Mouse (Mus musculus) A20 (cell line): ENCODE results near the gene Reg4.

Source experiments
- DNase-seq: peaks from one replicate; pipeline ENCODE4 v3.0.0-alpha.2; 2011; ENCODE audit warnings: low read depth, low spot score

Reg4 gene

DNA sequence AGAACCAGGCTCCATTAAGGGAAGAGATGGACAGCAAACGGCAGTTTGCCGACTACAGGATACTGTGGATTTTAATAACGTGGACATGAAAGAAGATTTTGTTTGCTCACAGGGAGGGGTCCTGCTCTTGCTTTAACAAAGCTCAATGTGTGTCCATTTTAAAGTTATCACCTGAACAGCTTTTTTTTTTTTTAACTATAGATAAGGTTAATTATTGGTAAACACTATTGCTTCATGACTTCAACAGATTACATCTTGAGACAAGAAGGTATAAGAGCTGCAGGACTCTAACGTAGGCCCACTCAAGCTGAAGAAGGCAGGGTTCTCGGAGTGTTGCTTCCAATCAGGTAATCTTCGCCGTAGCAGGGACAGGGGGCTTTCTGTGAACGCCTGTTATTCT, at the start of gene Reg4:
Reg4 (plus strand) TSS at position 301 of the 400 bp plus-strand sequence.
- no peak for DNase-seq

DNA sequence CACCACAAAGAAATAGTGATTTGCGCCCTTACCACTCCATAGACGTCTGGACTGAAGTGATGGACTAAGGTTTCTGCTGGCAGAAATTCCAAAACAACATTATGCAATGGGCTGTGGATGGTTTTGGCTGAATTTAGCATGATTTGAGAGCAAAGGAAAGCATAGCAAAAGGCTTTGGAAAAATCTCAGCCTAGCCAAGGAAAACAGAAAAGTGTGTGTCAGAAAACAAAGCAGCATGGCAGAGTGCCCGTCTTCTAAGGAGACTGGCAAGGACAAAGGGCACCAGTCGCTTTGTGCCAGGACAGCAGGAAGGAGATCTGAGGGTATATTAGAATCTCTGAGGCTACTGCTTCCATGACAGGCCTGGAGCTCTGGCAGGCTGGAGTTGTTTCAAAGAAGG, 43.6 kb upstream of the Reg4 start:
- no peak for DNase-seq

DNA sequence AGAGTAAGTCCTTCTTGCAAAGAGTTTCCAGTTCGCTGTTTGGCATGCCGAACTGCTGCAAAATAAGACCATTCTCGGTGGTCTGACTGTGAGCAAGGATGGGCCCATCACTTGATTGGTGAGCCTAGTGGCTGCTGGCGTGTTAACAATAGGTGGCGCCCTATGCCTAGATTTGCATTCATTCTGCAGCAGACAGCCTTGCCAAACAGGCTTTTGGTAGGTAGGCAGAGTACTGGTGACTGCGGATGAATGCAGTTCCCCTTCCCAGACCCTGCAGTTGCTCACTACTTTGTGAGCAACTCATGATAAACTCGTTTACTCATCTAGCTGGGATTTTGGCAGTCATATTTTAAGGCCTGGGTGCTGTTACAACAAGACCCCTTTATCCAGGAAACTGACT, 41.2 kb upstream of the Reg4 start:
- peak; percentile 58 for DNase-seq

DNA sequence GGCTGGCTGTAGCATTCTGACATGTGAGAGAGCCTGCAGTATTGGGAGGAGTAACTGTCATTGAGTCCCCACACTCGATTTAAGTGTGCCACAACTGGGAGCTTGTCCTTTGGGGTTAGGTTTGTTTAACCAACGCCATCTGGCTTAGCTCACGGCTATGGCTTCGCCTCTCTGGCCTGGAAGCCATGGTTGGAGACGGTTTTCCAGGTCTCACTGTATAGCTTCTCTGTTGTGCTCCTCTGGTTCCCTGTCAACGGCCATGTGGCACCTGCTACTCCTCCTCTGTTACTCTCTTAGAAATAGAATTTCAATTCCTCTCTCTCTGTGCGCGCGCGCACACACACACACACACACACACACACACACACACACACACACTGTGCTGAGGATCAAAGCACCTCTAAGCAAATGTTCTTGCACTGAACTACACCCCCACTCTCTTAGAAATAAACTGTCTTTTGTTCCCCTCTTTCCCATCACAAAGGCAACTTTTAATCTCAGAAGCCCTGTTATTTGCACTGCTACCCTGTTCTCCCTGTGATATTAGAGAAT, 36.7 kb upstream of the Reg4 start:
- DNase-seq: peak; percentile 45

DNA sequence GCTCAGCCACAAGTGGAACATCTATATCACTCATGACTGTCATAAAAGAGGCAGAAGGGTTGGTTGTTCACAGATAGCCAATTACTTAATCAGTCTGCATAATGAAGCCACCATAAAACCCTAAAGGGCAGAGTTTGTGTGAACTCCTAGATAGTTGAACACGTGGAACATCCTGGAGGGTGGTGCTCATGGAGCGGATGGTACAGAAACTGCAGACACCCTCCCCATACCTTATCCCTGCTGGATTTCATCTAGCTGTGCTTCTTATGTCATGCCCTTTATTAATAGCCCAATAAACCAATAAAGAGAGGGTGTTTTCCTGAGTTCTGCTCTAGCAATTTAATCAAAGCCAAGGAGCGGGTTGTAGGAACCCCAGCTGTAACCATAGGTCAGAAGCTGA, 34.2 kb upstream of the Reg4 start:
- no peak for DNase-seq

DNA sequence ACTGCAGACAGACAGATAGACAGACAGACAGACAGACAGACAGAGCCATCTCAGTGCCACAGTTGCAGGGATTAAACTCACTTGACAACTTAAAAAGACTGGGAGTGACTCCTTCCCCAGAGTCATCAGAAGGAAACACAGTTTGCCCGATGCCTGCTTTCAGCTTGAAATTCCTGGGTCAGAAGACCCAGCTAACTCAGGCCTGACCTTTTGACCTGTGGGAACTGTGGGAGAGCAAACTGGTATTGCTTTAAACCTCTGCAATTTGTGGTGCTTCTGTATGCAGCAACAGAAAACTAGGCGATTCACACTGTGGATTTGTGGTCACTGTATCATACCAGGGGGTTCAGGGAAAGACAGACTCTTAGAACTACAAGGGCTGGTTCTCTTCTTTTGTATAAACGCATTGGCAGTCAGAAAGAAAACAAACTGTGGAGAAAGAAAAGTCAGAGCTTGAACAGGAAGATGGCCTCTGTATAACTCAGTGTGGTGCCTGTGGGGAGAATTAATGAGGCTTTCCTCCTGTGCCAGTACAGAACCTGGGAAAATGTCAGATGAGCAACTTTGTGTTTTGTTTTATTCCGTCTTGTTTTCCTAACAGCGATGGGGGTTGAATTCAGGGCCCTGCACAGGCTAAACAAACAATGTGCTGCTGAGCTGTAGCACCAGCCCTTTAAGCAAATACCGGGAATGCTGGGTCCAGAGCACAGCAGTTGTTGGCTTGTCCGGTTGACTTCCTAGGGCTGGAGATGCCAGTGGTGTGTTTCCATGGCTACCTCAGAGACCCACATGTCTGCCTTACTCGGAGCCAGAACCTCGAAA, 24.0 kb upstream of the Reg4 start:
- no peak for DNase-seq

DNA sequence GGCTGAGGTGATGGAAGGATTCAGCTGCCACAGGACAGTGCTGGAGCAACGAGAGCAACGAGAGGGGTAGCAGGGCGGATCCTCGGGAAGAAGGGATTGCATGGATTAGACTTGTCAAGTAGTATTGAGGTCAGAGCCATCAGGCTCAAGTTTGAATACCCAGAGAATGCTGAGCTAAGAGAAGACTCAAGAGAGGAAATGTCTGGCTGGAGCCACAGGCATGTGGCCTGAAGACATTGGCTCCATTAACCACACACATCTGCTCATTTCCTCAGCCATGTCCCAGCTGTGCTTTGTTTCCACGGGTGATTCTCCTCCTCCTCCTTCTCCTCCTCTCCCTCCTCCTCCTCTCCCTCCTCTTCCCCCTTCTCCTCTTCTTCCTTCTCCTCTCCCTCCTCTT, 22.2 kb upstream of the Reg4 start:
- DNase-seq: no peak

DNA sequence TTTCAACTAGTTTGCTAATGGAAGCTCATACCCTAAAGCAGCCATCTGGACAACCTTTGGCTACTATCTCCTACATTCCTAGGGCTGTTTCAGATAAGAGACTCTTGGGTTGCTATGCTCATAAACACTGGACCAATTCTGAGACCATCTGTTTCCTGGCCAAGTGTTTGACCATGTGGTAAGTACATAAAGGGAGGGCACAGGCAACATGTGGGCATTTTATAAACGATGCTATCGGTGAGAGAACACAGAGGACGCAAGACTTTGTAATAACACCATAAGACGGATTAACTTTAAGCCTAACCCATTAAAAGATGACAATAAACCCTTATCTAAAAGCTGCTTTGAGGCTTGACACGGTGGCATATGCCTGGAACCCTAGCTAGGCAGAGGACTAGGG, 18.7 kb upstream of the Reg4 start:
- no peak for DNase-seq

DNA sequence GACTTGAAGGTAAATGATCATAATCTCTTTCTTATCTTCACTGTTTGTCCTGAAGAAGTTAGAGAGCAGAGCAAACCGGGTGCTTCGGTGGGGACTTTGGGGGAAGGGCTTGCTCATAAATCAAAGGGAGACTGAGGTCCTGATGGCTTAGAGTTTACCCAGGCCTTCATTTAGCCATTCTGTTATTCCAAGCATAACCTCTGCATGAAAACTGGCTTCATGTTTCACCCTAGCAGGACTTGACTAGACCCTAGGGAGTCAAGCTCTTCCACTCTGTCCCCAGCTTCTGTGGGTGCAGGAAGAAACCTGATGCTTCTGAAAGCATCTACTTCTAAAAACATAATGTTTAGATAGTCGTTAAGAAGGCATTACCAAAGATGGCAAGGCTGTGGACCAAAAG, 15.0 kb upstream of the Reg4 start:
- DNase-seq: no peak

DNA sequence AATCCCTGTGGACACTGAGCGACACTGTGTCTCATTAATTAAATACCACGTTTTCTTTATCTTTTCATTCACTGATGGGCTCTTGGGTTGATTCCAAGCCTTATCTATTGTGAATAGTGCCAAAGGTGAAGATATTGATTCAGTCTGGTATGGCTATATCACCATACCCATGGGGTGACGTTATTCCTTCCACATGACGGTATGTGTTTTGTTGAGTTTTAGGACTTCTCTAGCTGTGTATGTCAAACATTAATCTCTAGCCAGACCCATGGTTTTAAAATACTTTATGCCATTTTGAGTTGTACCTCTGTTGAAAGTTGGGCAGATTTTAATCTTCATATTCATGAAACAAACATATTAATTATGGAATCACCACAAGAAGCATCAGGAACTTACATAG, 12.8 kb upstream of the Reg4 start:
- DNase-seq: no peak

DNA sequence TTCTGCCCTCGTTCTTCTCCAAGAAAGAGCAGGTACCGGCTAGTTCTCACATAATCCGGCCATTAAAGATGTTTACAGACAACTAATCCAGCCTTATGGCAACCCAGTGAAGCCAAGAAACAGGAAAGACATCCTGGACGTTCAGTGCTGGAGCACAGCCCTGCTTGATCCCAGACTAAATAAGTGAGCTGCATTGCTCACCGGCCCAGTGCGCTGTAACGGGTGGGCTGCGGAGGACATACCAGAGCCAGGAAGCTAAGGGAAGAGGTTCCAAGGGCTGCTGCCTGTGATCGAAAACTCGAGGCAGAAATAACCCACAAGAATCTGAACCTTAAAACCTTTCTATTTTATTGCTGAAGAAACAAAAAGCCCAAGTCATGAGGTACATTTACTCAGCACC, 11.1 kb upstream of the Reg4 start:
- no peak for DNase-seq

DNA sequence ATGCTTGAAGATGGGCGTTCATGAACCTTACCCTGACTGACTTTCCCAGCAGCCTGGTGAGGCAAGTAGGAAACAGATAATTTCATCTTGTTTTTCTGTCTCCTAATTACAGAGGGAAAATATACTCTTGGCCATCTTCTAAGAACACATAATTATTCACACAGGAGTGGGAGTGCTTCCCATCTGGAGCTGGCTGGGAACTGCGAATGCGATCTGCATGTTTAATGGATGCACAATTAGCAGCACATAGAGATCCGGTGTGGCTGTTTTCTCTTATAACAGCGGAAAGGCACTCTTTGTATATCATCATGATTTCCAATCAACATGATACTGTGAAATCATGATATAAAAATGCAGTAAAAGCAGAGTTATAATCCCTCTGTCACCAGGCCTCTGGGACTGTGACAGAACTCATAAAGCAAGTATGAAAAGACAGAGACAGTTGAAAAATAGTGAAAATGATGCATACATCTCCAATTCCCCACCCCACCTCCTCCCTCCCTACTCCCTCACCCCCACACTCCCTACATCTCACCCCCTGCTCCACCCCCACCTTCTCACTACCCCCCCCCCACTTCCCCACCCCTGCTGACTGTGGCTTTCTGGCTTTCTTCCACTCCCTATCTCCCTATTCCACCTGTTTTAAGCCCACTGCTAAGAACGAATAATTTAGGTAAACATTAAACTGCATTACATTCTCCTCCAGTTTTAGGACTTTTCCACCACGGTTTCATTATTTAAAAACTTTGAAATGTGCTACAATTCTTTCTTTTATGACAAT, 10.5 kb upstream of the Reg4 start:
- DNase-seq: no peak

DNA sequence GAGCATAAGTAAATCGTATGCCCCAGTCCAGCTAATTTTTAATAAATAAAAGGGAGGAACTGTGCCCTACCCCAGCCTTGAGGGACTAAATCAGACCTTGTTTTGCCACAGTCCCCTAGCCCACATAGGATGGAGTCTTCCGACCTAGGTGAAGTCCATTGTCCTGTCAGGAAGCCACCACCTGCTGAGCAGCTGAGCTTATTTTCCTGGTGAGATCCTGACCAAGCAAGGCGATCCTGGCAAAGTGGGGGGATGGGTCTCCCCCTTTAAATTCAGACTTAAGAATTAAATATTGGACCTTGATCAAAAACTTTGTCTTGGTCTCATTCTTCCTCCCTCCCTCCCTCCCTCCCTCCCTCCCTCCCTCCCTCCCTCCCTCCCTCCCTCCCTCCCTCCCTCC, 5.7 kb upstream of the Reg4 start:
- no peak for DNase-seq

DNA sequence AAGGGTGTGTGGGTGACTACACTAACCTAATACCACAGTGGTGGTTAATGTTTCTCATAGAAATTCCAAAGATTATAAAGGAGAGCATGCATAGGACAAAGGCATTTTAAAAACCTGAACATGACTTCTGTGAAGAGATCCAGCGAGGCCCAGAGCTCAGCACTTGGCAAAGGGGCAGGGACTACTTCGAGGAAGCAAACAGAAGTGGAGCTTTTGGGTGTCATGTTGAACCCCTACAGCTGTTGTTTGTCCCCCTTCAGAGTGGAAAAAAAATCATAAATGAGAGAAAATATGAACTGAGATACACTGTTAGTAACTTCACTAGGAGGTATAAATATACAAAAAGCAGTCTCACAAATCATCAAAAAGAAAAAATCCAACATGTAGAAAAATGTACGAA, 1.3 kb downstream of the Reg4 start:
- DNase-seq: no peak

DNA sequence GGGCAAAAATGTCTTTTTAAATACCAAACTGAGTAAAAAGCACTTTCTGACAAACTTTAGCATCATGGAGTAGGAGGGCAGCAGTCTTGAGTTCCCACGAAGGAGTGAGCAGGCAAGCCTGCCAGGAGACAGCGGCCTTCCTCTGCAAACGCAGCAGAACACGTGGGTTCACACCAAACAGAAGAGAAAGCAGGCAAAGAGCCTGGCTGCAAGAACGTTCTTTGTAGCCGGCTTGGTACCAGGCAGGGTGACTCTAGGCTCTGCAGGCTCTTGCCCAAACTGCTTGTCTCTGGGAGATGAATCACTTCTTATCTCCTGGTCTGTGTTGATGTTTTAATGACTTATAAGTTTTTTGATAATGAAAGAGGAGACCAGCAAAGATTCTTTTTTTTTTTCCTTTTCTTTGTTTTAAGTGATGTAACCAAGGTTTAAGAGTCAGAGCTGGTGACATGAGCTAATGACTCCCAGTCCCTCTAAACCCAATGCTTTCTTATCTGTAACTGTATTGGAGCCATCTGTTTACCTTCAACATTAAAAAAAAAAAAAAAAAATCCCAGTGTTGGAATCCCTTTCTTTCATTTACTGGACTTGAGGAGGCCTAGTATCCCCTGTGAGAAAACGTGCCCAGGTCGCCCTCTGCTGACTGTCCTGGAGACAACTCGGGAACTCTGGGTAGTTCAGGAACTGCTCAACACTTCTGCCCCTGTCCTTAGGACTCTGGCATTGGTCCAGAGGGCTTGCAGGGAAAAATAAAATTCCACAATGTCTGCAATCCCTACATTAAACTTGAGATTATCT, 2.0 kb downstream of the Reg4 start:
- peak; percentile 32 for DNase-seq

DNA sequence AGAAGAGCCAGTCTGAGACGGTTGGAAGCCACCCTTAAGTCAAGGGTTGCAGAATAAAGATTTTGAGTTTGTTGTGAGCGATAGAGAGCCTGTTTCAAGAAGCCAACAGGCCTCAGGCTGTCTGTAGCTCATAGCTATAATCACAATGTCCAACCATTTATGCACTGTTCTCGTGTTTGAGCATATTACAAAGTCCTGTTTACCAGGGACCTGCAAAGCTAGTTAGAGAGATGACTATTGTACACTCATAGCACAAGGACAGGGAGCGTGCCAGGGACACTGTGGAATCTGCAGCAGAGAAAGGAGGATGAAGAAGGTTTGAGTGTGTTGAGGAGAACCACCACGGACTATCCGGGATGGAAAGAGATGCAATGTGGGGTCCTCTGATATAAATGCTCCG, 3.0 kb downstream of the Reg4 start:
- no peak for DNase-seq

DNA sequence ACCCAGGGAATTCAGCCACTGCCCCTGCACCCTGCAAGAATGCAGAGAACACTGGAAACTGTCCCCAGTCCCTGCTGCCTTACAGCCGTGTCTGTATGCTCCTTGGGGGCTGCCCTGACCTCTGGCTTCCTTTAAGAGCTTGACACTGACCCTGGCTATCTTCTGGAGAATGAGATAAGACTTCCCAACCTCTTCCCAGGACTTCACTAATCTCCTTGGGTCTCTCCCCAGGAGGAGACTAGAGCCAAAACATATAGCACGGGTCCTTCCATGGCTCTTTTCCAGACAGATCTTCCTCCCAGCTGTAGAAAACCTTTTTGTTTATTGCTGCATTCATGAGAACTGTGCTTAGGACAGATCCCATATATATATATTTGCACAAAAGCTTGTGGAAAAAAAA, 3.8 kb downstream of the Reg4 start:
- DNase-seq: no peak

DNA sequence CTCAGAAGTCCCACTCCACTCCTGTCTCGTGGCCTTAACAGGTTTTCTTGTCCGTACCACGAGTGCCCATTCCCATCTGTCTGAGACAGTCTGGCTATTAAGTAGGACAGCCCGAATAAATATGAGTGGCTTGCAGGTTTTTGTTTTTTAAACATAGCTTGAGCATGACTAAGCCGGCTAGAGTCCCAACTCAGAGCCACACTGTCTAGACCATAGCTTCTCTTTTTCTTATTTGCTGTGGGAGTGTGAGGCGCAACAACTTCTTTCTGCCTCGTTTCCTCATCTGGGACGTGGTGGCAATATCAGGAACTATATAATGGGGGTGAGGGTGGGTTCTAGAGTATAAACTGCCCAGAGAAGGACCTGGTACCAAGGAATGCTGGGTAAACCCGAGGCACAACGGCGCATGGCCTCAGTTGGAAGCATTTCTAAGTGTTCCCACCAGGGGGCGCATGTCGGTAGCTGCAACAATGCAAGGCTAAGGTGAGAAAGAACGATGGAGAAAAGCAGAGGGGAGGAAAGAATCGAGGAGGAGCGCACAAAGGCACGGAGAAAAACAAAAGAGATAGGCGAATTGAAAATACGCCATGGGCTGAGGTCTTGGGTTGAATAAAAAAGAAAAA, 5.1 kb downstream of the Reg4 start:
- peak; percentile 79 for DNase-seq

DNA sequence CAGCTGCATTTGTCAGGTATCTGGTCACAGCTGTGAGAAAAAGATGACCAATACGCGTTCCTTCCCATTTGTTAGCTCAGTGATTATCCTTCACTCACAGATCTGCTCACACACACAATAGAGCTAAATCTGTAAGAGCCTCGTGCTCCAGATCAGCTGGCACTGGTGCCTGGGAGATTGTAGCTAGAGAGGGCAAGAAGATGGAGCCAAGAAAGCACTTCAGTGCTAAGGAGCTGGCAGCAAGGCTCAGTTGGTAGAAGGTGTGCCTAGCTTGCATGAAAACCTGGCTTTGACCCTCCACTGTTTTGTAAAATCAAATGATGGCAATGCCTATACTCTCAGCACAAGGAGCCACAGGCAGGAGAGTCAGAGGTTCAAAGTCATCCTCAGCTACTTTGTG, 5.8 kb downstream of the Reg4 start:
- no peak for DNase-seq

DNA sequence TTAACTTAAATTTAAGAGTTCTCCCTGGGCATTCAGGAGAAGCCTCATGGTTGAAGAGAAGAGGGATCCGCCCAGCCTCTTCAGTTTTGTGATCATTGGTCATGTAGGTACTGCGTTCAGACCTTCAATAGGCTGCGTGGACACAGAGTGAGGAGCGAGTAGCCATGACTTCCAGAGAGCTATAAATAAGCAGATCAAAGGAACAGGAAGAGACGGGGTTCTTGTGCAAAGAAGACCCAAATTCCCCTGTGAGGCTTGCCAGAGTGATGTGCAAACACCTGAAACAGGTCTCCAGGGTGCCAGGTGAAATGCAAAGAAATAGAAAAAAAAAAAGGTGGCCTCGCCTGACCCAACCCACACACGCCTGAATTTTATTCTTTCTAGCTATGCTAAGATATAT, 8.0 kb downstream of the Reg4 start:
- no peak for DNase-seq

DNA sequence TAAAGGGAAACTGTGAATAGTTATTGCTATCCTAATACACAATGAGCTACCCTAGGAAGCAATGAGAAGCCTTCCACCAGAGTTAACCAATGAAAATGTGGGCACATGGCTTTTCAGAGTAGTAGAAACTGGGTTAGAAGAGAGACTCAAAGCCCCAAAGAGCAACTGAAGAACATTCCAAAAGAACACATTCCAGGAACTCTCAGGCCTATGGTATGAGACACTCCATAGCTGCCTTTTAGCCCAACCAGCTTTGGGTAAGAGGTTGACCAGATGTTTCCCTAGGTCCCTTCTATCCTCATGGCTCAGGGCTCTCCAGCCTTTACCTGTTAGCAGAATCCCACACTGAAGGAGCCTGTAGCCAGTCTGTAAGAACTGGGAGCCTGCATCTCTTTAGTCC, 11.5 kb downstream of the Reg4 start:
- DNase-seq: no peak

DNA sequence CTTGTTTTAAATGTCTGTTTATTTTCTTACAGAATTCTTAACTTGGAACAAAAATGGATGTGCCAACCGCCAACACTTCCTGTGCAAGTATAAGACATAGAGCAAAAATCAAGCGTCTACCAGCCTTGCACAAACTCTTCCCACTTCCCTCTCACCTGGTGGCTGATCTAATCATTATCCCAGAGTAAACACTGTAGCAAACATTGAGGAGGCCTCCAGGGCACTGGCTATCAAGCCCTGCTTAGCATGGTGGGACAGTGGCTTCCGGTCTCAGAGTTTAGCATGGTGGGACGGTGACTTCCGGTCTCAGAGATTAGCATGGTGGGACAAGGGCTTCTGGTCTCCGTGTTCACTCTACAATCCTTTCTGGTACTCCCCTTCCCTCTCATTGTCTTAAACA, 14.3 kb downstream of the Reg4 start:
- DNase-seq: no peak
